Mouse (Mus musculus) erythroblast, embryonic 14.5 days (primary cell): ENCODE results near the gene Srsf3. TPM values are rescaled to one million over a fixed set of nuclear protein-coding genes. Genes with fewer than 3 reads are reported as not detected.

Source experiments
- H3K27me3 ChIP-seq: 2 replicates; pipeline ENCODE4 v1.6.1; 2012; ENCODE audit warnings: inconsistent platforms; ENCODE audit not compliant: control insufficient read depth
- H3K36me3 ChIP-seq: 2 replicates; pipeline ENCODE4 v1.6.1; 2012; ENCODE audit warnings: mild to moderate bottlenecking, inconsistent platforms; ENCODE audit not compliant: control insufficient read depth
- H3K4me1 ChIP-seq: 2 replicates; pipeline ENCODE4 v1.6.1; 2012; ENCODE audit warnings: inconsistent platforms; ENCODE audit not compliant: control insufficient read depth
- H3K4me3 ChIP-seq: replicated peaks from 2 replicates; pipeline ENCODE3; 2012; ENCODE audit warnings: moderate library complexity, mild to moderate bottlenecking, inconsistent platforms
- H3K9me3 ChIP-seq: 2 replicates; pipeline ENCODE4 v1.6.1; 2012; ENCODE audit warnings: low read length, inconsistent platforms, mixed read lengths; ENCODE audit not compliant: control insufficient read depth
- GATA1 ChIP-seq: IDR thresholded peaks from 2 replicates; pipeline ENCODE4 v1.6.1; 2012; ENCODE audit warnings: low read length, inconsistent platforms, mixed read lengths
- TAL1 ChIP-seq: IDR thresholded peaks from 3 replicates; pipeline ENCODE4 v1.6.1; 2012; ENCODE audit warnings: low read length, inconsistent platforms, mixed read lengths
- polyA plus RNA-seq: library from polyadenylated mRNA; stranded (reverse); fragments of >175 nt; gene quantifications from 2 replicates; pipeline ENCODE4 v1.2.3, GENCODE M21; 2012

Gene Srsf3
- polyA plus RNA-seq, 1 experiment = 3.2 TPM

- no peaks in the 10 kb centered on the region for H3K36me3 ChIP-seq
- TF ChIP-seq TAL1 = no peak
- no peak for TF ChIP-seq GATA1
- H3K4me3 ChIP-seq = peak overlapping the region; percentile 30
- H3K9me3 ChIP-seq = no peaks in the 10 kb centered on the region
- H3K27me3 ChIP-seq = peaks cover 77% of the 10 kb centered on the region
- peaks cover 22% of the 10 kb centered on the region for H3K4me1 ChIP-seq
Measured at GRCm38 (mm10) chr17:29077786-29078509, 45.5 kb downstream of the Srsf3 start.

DNA sequence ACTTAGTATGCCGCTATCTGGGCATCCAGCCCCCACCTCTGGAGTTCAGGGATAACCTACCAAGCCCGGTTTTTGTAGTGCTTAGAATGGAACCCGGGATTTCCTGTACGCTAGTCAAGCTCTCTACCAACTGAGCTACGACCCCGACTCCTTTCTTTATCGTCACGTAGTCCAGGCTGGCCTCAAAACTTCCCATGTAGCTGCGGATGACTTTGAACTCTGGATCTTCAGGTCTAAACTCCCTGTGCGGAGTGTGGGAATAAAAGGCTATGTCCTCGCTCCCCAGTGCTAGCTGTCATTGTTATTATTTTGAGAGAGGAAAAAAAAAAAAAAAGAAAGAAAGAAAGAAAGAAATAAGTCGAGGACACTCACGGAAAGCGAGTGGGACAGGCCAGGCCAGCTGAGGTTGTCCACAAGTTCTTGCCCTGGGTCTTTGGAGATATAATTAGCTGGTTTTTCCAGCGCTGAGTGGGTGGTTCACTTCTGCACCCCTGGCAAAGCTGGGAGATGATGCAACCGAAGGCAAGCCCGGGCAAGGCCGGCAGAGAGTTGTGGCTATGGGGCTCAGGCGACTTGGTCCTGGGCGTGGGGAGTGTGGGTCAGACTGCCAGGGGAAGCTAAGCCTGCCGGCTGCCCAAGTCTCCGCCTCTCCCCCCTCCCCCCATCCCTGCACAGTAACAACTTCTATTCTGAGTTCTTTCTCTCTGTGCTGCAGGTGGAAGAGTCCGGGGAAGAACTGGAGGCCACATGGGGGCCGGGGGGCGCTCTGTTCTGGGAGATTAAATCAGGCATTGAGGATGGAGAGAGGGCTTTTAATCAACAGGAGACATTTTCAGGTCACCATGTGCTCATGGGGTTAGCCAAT lies 46.3 kb downstream of the Srsf3 start:
- TF ChIP-seq GATA1 (no peak), TAL1 (no peak)

DNA sequence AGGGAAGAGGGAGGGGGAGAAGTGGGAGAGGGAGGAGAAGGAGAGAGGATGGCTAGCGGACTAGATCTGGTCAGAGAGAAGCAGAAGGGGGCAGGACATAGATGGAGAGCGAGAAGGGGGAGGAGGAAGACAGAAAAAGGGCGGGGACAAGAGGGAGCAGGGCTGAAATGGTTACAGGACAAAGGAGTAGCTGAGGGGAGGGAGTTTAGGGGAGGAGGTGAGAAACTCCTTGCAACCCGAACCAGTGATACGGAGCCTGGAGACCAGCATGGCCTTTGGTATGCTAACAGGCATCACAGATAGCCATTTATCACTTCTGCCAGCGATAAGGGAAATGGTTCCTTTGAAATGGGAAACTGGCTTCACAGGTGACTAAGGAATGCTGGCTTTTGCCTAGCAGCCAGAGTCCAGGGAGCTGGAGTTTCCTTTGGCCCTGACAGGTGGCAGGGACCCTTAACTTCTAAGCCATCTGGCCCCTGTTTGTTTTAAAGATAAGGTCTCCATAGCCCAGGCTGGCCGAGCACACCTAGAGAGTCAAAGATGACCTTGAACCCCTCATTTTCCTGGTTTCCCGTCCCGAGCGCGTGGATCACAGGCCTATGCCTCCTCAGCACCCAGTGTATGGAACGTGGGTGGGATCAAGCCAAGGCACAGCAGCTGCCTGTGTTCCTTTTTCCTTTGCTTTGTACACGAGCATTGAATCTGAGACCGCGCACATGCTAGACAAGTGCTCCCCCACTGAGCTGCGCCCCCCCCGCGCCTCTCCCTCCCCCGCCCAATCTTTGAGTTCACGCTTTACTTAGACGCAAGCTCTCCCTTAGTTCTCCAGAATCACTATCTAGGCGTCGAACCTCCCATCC lies 48.6 kb downstream of the Srsf3 start:
- no peak overlapping the region for H3K4me3 ChIP-seq
- H3K36me3 ChIP-seq = no peaks in the 10 kb centered on the region
- H3K9me3 ChIP-seq = peaks cover 11% of the 10 kb centered on the region
- H3K4me1 ChIP-seq = peaks cover 22% of the 10 kb centered on the region
- H3K27me3 ChIP-seq = peaks cover 61% of the 10 kb centered on the region
- no peak for TF ChIP-seq TAL1
- TF ChIP-seq GATA1 = no peak

More for the DNA sequence above, 46.3 kb downstream of the Srsf3 start:
- H3K4me3 ChIP-seq = peak overlapping the region; percentile 30
- peaks cover 5% of the 10 kb centered on the region for H3K9me3 ChIP-seq
- peaks cover 75% of the 10 kb centered on the region for H3K27me3 ChIP-seq
- H3K4me1 ChIP-seq = peaks cover 22% of the 10 kb centered on the region
- no peaks in the 10 kb centered on the region for H3K36me3 ChIP-seq

DNA sequence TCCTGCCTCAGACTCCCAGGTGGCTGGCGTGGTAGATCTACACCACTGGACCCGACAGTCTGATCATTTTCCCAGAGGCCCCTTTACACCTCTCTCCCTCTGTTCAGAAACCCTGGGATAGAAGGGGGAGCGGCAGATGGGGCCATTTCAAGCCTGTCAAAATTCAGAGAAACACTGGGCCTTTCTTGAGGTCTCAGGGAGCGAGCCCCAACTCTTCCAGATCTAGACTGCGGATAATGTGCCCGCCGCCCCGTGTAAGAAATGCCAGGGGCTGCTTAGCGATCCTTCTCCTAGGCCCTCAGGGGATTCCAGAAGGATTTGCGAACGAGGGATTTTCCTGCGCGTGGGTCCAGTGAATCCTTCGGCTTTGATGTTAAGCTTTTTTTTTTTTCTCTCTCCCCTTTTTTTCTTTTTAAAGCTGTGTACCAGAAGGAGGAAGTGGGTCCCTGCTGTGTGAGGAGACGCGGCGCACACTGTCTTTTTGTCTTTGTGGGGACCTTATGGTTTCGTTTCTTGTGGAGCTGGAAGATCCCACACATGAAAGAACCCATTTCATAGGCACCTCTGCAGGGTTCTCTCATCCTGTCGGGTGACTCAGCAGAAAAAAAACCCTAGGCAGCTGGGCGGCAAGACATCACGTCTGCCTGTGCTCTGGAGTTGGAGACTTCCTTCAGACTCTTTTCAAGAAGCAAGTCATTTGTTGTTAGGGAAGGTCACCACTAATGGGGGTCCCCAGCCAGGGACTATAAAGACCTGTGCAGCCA lies 49.4 kb downstream of the Srsf3 start:
- H3K4me1 ChIP-seq = peaks cover 22% of the 10 kb centered on the region
- peaks cover 57% of the 10 kb centered on the region for H3K27me3 ChIP-seq
- no peak for TF ChIP-seq GATA1
- no peak for TF ChIP-seq TAL1
- peak overlapping the region; percentile 7 for H3K4me3 ChIP-seq
- no peaks in the 10 kb centered on the region for H3K36me3 ChIP-seq
- H3K9me3 ChIP-seq = peaks cover 11% of the 10 kb centered on the region

DNA sequence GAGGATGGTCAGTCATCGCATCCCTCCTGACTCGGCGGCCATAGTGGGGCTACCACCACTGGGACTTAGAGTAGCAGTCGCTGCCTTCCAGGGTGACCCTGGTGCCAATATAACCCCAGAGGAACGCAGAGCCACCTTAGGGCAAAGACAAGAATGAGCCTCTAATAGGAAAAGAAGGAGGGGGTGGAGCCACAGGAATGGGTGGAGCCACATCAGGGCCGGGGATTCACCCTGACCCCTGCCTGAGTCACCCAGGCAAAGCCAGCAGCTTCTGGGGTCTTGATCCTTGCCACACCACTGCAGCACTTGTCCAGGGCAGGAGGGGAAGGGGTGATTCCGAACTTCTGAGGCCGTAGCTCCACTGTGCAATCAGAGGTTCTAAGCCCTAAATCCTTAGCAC lies 51.2 kb downstream of the Srsf3 start:
- Histone ChIP-seq H3K4me1 (peaks cover 20% of the 10 kb centered on the region), H3K36me3 (no peaks in the 10 kb centered on the region), H3K27me3 (peaks cover 41% of the 10 kb centered on the region), H3K9me3 (peaks cover 11% of the 10 kb centered on the region), H3K4me3 (no peak overlapping the region)
- TF ChIP-seq GATA1 (no peak), TAL1 (no peak)

DNA sequence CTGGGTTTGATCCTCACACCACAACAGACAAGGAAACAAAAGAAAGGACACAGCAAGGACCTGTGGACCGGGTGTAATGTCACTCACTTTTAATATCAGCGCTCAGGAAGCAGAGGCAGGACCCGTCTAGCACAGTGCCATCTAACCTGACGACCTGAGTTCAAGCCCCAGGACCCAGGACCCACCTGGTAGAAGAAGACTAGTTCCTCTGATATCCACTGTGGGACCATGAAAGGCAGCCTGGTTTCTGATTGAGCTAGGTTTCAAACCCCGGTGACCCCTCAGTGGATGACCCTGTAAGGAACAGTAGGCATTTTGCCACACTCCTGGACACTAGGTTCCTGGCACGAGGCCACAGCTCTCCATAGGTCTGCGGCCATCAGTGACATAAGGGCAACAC lies 52.2 kb downstream of the Srsf3 start:
- H3K4me1 ChIP-seq = peaks cover 17% of the 10 kb centered on the region
- H3K36me3 ChIP-seq = no peaks in the 10 kb centered on the region
- H3K9me3 ChIP-seq = peaks cover 11% of the 10 kb centered on the region
- no peak for TF ChIP-seq TAL1
- peaks cover 30% of the 10 kb centered on the region for H3K27me3 ChIP-seq
- no peak overlapping the region for H3K4me3 ChIP-seq

DNA sequence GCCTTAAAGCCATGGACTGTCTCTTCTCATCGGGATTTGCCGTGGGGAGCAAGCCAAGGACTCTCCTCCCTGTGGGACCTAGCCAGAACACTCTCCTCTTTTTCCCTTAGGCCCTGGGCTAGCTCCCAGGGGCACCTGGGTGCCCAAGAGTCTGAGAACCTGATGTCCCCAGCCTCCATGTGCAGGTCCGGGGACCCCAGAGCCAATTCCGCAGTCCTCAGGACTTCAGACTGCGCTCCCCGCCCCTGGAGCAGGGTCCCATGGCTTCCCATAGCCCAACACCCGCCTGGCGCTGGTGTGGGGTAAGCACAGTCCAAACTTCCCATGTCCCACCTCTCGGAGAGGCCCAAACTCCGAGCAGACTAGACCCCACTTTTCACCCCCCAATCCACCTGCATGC lies 52.8 kb downstream of the Srsf3 start:
- no peak overlapping the region for H3K4me3 ChIP-seq
- peaks cover 11% of the 10 kb centered on the region for H3K9me3 ChIP-seq
- H3K36me3 ChIP-seq = no peaks in the 10 kb centered on the region
- peaks cover 27% of the 10 kb centered on the region for H3K27me3 ChIP-seq
- peaks cover 17% of the 10 kb centered on the region for H3K4me1 ChIP-seq
- no peak for TF ChIP-seq TAL1
- no peak for TF ChIP-seq GATA1

- no peaks in the 10 kb centered on the region for H3K36me3 ChIP-seq
- H3K4me1 ChIP-seq = peaks cover 4% of the 10 kb centered on the region
- TF ChIP-seq GATA1 (no peak), TAL1 (no peak)
- peaks cover 11% of the 10 kb centered on the region for H3K9me3 ChIP-seq
- peaks cover 16% of the 10 kb centered on the region for H3K27me3 ChIP-seq
- no peak overlapping the region for H3K4me3 ChIP-seq
Measured at GRCm38 (mm10) chr17:29086916-29087315, 54.5 kb downstream of the Srsf3 start.
